Mouse (Mus musculus) heart, embryonic 12.5 days (tissue): ENCODE results near the gene Slc28a2. TPM values are rescaled to one million over a fixed set of nuclear protein-coding genes. Genes with fewer than 3 reads are reported as not detected.
"Not testable (repeated sequence)": the region's sequence is repeated elsewhere in the genome, so short reads cannot be mapped to it uniquely, and the experiment has no call there.

Experiments used
- ATAC-seq: fragments of 200-750 bp; cut with Nextera tagmentation; 2 replicates; pipeline ENCODE4 v1.8.0; 2017; ENCODE audit warnings: moderate TSS enrichment, moderate library complexity; ENCODE audit not compliant: insufficient number of reproducible peaks, low FRiP score
- H3K27ac ChIP-seq: fragments of 300-500 bp; sonication (generic); 2 replicates; pipeline ENCODE4 v1.5.1; 2016; ENCODE audit warnings: mild to moderate bottlenecking, moderate library complexity; ENCODE audit not compliant: poor library complexity, severe bottlenecking
- H3K27me3 ChIP-seq: fragments of 300-500 bp; sonication (generic); replicated peaks from 2 replicates; pipeline ENCODE4 v1.6.1; 2016; ENCODE audit warnings: mild to moderate bottlenecking, moderate library complexity
- H3K36me3 ChIP-seq: fragments of 300-500 bp; sonication (generic); 2 replicates; pipeline ENCODE4 v1.6.1; 2016; ENCODE audit warnings: mild to moderate bottlenecking, moderate library complexity
- H3K4me1 ChIP-seq: fragments of 300-500 bp; sonication (generic); replicated peaks from 2 replicates; pipeline ENCODE4 v1.6.1; 2016; ENCODE audit warnings: mild to moderate bottlenecking
- H3K4me2 ChIP-seq: fragments of 300-500 bp; sonication (generic); 2 replicates; pipeline ENCODE4 v1.6.1; 2016; ENCODE audit warnings: mild to moderate bottlenecking, moderate library complexity
- H3K4me3 ChIP-seq: fragments of 300-500 bp; sonication (generic); 2 replicates; pipeline ENCODE4 v1.5.1; 2016; ENCODE audit warnings: mild to moderate bottlenecking
- H3K9ac ChIP-seq: fragments of 300-500 bp; sonication (generic); 2 replicates; pipeline ENCODE4 v1.6.1; 2016; ENCODE audit warnings: mild to moderate bottlenecking, moderate library complexity
- H3K9me3 ChIP-seq: fragments of 300-500 bp; sonication (generic); replicated peaks from 2 replicates; pipeline ENCODE4 v1.6.1; 2016; ENCODE audit warnings: mild to moderate bottlenecking, moderate library complexity
- WGBS: fragments of 180-500 bp; shearing (Covaris S2); methylation state at CpG from one replicate; pipeline ENCODE4 v1.1.7; 2016; 5-methylcytosine and 5-hydroxymethylcytosine counted together
- polyA plus RNA-seq: library from polyadenylated mRNA; unstranded; fragments of >200 nt; fragmentation: Nextera tagmentation; extraction: Ambion mirVana; gene quantifications from 2 replicates; pipeline ENCODE4 v1.2.1, GENCODE M21; 2016

The Slc28a2 gene
- polyA plus RNA-seq = 0.19 and 0.24 TPM in 2 replicates

- not testable (repeated sequence) for H3K4me3 ChIP-seq, H3K36me3 ChIP-seq, H3K9me3 ChIP-seq, ATAC-seq, H3K4me1 ChIP-seq, H3K27ac ChIP-seq, H3K9ac ChIP-seq, H3K27me3 ChIP-seq, H3K4me2 ChIP-seq
- WGBS = 43% methylated on average over 3 of the region's 3 CpGs
Observed at GRCm38 (mm10) chr2:122426200-122426599, at the start of gene Slc28a2. Gene Slc28a2 (plus strand): TSS chr2:122426477.

GRCm38 (mm10) chr2:122377215-122377674 is 49.0 kb upstream of the Slc28a2 start:
- WGBS = under 1% methylated on average over 28 of the region's 28 CpGs
- peak; percentile 90 for ATAC-seq

GRCm38 (mm10) chr2:122377751-122378246 is 48.5 kb upstream of the Slc28a2 start:
- Histone ChIP-seq H3K27me3 (0 out of 2 replicates have a peak, but pooled peaks cover 6% of the 10 kb centered on the region), H3K27ac (peak overlapping the region; percentile 84), H3K4me3 (peak overlapping the region; percentile 70), H3K4me2 (peak overlapping the region; percentile 64), H3K4me1 (peaks cover 12% of the 10 kb centered on the region), H3K9ac (peak overlapping the region; percentile 82), H3K9me3 (no peaks in the 10 kb centered on the region), H3K36me3 (no peaks in the 10 kb centered on the region)
- under 1% methylated on average over 26 of the region's 26 CpGs for WGBS
- peak; percentile 86 for ATAC-seq

More at GRCm38 (mm10) chr2:122377215-122377674, 49.0 kb upstream of the Slc28a2 start:
- Histone ChIP-seq H3K9me3 (no peaks in the 10 kb centered on the region), H3K27ac (peak overlapping the region; percentile 84), H3K9ac (peak overlapping the region; percentile 82), H3K27me3 (0 out of 2 replicates have a peak, but pooled peaks cover 6% of the 10 kb centered on the region), H3K4me2 (peak overlapping the region; percentile 64), H3K4me3 (peak overlapping the region; percentile 70), H3K4me1 (peaks cover 12% of the 10 kb centered on the region), H3K36me3 (no peaks in the 10 kb centered on the region)

- no peaks in the 10 kb centered on the region for H3K9me3 ChIP-seq
- H3K4me1 ChIP-seq = peaks cover 12% of the 10 kb centered on the region
- 19% methylated on average over 8 of the region's 8 CpGs for WGBS
- ATAC-seq = no peak
- no peak overlapping the region for H3K27ac ChIP-seq
- 0 out of 2 replicates have a peak, but pooled peaks cover 6% of the 10 kb centered on the region for H3K27me3 ChIP-seq
- no peak overlapping the region for H3K9ac ChIP-seq
- no peaks in the 10 kb centered on the region for H3K36me3 ChIP-seq
- H3K4me3 ChIP-seq = peak overlapping the region; percentile 70
- peak overlapping the region; percentile 59 for H3K4me2 ChIP-seq
Observed at GRCm38 (mm10) chr2:122378421-122379291, 47.6 kb upstream of the Slc28a2 start.

- H3K27ac ChIP-seq = no peak overlapping the region
- H3K4me2 ChIP-seq = no peak overlapping the region
- H3K4me3 ChIP-seq = no peak overlapping the region
- ATAC-seq = no peak
- H3K36me3 ChIP-seq = no peaks in the 10 kb centered on the region
- H3K9me3 ChIP-seq = no peaks in the 10 kb centered on the region
- H3K27me3 ChIP-seq = 0 out of 2 replicates have a peak, but pooled peaks cover 6% of the 10 kb centered on the region
- H3K9ac ChIP-seq = no peak overlapping the region
- WGBS = 45% methylated on average over 2 of the region's 2 CpGs
- peaks cover 12% of the 10 kb centered on the region for H3K4me1 ChIP-seq
Observed at GRCm38 (mm10) chr2:122379292-122379650, 47.0 kb upstream of the Slc28a2 start.

GRCm38 (mm10) chr2:122380768-122381311 is 45.4 kb upstream of the Slc28a2 start:
- no peak for ATAC-seq
- H3K27me3 ChIP-seq = 0 out of 2 replicates have a peak, but pooled peaks cover 6% of the 10 kb centered on the region
- H3K27ac ChIP-seq = no peak overlapping the region
- peak overlapping the region; percentile 61 for H3K4me2 ChIP-seq
- H3K4me1 ChIP-seq = peaks cover 12% of the 10 kb centered on the region
- H3K4me3 ChIP-seq = peak overlapping the region; percentile 28
- H3K9ac ChIP-seq = peak overlapping the region; percentile 38; the same call in 1 of the 2 replicates
- H3K36me3 ChIP-seq = no peaks in the 10 kb centered on the region
- no peaks in the 10 kb centered on the region for H3K9me3 ChIP-seq
- 12% methylated on average over 11 of the region's 11 CpGs for WGBS

- H3K27ac ChIP-seq = no peak overlapping the region
- 0 out of 2 replicates have a peak overlapping the region, but pooled peaks have one; percentile 61 for H3K4me2 ChIP-seq
- 0 out of 2 replicates have a peak, but pooled peaks cover 6% of the 10 kb centered on the region for H3K27me3 ChIP-seq
- peaks cover 12% of the 10 kb centered on the region for H3K4me1 ChIP-seq
- no peak overlapping the region for H3K9ac ChIP-seq
- no peak for ATAC-seq
- no peak overlapping the region for H3K4me3 ChIP-seq
- WGBS = 63% methylated on average over 16 of the region's 16 CpGs
- H3K9me3 ChIP-seq = no peaks in the 10 kb centered on the region
- H3K36me3 ChIP-seq = no peaks in the 10 kb centered on the region
Observed at GRCm38 (mm10) chr2:122381329-122382103, 44.8 kb upstream of the Slc28a2 start.

- no peak overlapping the region for H3K9ac ChIP-seq
- H3K4me3 ChIP-seq = no peak overlapping the region
- no peak overlapping the region for H3K27ac ChIP-seq
- WGBS = 68% methylated on average over 6 of the region's 6 CpGs
- no peaks in the 10 kb centered on the region for H3K9me3 ChIP-seq
- H3K36me3 ChIP-seq = no peaks in the 10 kb centered on the region
- H3K4me2 ChIP-seq = no peak overlapping the region
- peaks cover 12% of the 10 kb centered on the region for H3K4me1 ChIP-seq
- H3K27me3 ChIP-seq = 0 out of 2 replicates have a peak, but pooled peaks cover 6% of the 10 kb centered on the region
- no peak for ATAC-seq
Observed at GRCm38 (mm10) chr2:122382121-122382520, 44.2 kb upstream of the Slc28a2 start.

GRCm38 (mm10) chr2:122385095-122385494 is 41.2 kb upstream of the Slc28a2 start:
- WGBS = 28% methylated on average over 3 of the region's 3 CpGs
- ATAC-seq = no peak
- H3K4me1 ChIP-seq = peaks cover 4% of the 10 kb centered on the region; the same call in 1 of the 2 replicates
- no peak overlapping the region for H3K4me2 ChIP-seq
- no peaks in the 10 kb centered on the region for H3K36me3 ChIP-seq
- 0 out of 2 replicates have a peak, but pooled peaks cover 3% of the 10 kb centered on the region for H3K27me3 ChIP-seq
- no peaks in the 10 kb centered on the region for H3K9me3 ChIP-seq
- H3K27ac ChIP-seq = no peak overlapping the region
- no peak overlapping the region for H3K9ac ChIP-seq
- H3K4me3 ChIP-seq = no peak overlapping the region

GRCm38 (mm10) chr2:122387135-122387534 is 39.1 kb upstream of the Slc28a2 start:
- H3K9me3 ChIP-seq, H3K4me3 ChIP-seq, H3K36me3 ChIP-seq, H3K9ac ChIP-seq, H3K4me2 ChIP-seq, H3K27me3 ChIP-seq, H3K27ac ChIP-seq, H3K4me1 ChIP-seq, ATAC-seq: not testable (repeated sequence)
- WGBS = 95% methylated on average over 3 of the region's 3 CpGs
